Mouse (Mus musculus): ENCODE measurements around the gene Tns2.

Tns2 gene

DNA sequence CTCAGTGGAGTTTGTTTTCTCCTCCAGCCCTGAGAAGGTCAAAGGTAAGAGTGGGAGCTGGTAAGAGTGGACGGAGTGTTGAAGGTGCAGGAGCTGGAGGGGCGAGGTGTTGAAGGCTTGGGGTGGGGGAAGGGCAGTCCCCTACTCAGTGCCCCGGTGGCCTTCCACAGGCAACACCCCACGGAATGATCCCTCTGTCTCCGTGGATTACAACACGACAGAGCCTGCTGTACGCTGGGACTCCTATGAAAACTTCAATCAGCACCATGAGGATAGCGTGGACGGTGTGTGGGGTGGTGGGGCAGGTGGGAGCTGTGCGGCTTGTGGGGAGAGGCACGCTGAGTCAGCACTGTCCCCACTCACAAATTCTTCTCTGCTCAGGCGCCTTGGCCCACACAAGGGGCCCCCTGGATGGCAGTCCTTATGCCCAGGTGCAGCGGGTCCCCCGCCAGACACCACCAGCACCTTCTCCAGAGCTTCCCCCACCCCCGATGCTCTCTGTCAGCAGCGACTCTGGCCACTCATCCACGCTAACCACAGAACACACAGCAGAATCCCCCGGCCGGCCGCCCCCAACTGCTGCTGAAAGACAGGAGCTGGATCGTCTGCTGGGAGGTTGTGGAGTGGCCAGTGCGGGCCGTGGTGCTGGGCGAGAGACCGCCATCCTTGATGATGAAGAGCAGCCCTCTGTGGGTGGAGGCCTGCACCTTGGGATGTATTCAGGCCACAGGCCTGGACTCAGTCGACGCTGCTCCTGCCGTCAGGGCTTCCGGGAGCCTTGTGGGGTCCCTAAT, 10.7 kb downstream of the Tns2 start:
- no peak for DNase-seq (ENCODE audit: low read depth)

DNA sequence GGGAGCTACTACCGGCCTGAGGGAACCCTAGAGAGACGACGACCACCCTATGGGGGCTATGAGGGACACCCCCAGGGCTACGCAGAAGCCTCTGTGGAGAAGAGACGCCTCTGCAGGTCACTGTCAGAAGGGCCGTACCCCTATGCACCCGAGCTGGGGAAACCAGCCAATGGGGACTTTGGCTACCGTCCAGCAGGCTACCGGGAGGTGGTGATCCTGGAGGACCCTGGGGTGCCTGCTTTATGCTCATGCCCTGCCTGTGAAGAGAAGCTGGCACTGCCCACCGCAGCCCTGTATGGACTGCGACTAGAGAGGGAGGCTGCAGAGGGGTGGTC, 11.2 kb downstream of the Tns2 start:
- no peak for DNase-seq (ENCODE audit: low read depth)

DNA sequence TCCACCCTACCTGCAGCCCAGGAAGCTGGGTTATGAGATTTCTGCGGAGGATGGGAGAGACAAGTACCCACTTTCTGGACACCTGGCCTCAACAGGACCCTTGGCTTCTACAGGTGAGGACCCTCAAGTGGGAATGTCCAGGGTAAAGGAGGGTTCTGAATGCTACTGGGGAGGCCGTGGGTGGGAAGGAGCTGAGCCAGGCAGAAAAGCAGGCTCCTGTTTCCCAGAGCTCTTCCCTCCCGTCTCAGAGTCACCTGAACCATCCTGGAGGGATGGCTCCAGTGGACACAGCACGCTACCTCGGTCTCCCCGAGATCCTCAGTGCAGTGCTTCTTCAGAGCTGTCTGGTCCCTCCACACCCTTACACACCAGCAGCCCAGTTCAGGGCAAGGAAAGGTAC, 12.0 kb downstream of the Tns2 start:
- DNase-seq (ENCODE audit: low read depth) = no peak

DNA sequence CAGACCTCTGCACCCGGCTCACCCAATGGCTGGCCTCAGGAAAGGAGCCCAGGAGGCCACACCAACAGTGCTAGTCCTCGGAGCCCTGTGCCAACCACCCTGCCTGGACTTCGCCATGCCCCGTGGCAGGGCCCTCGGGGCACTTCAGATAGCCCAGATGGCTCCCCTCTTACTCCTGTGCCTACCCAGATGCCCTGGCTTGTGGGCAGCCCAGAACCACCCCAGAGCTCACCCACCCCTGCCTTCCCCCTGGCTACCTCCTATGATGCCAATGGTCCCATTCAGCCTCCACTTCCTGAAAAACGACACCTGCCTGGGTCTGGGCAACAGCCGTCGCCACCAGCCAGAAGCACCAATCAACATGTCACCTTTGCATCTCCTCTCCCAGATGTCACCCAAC, 12.6 kb downstream of the Tns2 start:
- no peak for DNase-seq (ENCODE audit: low read depth)

DNA sequence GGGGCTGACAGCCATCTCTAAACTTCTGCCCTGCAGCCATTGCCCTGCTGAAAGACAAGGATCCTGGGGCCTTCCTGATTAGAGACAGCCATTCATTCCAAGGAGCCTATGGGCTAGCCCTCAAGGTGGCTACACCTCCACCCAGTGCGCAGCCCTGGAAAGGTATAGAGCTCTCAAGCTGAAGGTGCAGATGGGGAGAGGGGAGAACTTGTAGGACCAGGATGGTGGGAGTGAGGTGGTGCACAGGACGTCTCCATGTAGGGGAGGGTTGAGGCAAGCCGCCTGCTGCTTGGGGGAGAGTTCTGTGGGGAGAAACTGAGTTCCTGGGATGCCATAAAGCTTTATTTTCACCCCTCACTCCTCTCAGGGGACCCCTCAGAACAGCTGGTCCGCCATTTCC, 13.5 kb downstream of the Tns2 start:
- no peak for DNase-seq (ENCODE audit: low read depth)

DNA sequence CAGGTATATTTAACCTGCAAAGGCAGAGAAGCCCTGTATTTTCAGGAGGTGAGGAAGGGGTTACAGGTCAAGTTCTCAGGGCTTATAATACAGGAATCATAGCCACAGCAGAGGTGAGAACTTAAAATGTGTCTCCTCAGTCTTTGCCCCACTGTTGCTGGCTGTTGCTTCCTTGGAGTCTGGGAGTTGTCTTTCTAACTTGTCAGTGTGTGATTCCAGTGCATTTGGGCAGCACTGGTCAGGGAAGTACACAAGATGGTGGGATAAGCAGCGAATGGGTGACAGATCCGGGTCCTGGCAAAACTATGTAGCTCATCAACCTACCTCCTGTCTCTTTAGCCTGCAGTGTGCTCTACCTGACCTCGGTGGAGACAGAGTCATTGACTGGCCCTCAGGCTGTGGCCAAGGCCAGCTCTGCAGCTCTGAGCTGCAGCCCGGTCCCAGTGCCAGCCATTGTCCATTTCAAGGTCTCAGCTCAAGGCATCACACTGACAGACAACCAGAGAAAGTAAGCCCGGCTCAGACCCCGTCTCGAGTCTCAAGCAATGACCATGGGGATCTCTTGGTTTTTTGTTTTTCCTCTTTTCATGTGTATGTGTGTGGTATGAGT, 14.5 kb downstream of the Tns2 start:
- no peak for DNase-seq (ENCODE audit: low read depth)

- DNase-seq (ENCODE audit: low read depth) = peak; percentile 74
Measured at GRCm38 (mm10) chr15:102115731-102116231, 15.6 kb downstream of the Tns2 start.

GRCm38 (mm10) chr15:102116753-102117415, 16.7 kb downstream of the Tns2 start:
- no peak for DNase-seq (ENCODE audit: low read depth)

DNA sequence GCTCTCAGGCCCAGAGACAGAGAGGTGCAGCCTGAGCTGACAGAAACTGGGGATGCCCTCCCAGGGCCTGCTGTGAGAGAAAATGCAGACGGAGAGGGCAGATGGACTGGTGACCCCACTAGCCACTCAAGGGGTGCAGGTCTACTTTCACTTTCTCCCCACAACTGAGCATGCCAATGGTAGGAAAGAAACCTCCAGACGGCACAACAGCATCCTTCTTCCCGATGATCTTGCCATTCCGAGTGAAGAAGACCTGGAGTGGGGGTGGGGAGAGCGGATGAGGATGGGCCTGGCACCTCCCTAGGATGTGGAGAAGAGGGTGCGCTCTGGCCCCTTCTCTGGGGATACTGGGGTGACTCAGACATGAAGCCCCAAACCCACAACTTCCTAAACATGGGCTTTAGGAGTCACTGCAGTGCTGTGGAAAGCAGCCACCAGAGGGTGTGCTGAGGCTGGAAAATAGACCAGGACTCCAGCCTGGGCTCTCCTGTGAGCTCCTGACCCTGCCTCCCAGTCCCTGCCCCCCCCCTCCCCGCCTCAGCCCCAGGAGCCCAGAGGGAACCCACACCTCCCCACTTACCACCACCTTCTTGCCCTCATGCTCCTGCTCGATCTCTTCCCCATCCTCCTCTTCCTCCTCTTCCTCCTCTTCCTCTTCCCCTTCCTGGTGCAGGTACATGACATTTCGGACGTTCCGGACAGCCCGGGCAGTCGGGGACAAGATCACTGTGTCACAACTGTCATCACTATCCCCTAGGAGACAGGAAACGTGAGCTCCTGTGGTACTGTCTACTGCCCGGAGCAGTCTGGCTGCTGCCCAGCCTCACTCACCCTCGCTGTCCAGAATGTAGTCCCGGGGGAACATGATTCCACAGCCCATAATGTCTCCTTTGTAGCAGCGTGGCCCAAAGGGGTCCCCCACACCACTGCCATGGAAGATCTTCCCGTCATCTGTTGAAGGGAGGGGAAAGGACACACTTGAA, 17.5 kb downstream of the Tns2 start:
- DNase-seq (ENCODE audit: low read depth) = no peak

DNA sequence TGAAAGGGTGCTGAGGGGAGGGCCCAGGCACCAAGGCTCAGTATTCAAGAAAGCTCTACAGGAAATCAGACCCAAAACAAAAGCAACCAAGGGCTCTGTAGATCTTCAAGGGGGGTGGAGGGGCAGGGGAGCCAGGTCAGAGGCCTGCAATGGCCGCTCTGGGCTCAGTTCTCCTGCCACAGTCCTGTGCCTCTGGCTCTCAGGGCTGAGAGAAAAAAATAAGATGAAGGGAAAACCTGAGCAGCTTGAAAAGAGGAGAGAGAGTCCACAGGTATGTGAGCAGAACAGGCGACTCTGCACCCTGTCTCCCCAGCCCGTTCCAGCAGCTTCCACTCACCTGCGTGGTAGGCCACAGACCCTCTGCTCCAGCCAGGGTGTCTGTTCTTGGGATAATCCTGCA, 18.4 kb downstream of the Tns2 start:
- no peak for DNase-seq (ENCODE audit: low read depth)

- no peak for DNase-seq (ENCODE audit: low read depth)
Measured at GRCm38 (mm10) chr15:102119121-102119830, 19.1 kb downstream of the Tns2 start.

- no peak for DNase-seq (ENCODE audit: low read depth)
Measured at GRCm38 (mm10) chr15:102119831-102120170, 19.6 kb downstream of the Tns2 start.

DNA sequence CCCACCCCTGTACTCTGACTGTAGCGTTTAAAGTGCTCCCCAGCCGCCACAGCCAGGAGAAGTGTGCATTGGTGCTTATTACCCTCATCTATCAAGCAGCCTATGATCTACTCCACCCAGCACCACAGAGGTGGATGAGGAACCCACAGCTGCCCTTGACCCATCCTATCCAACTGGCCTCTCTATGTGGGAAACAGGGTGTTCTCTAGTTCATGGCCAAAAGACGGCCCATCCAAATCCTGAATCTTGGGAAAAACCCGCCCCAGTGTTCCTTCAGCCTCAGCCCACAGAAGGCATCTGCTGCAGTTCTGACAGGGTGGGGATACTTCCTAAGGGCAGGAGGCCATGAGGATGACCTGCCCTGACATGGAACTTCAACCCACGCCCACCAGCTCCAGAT, 20.3 kb downstream of the Tns2 start:
- DNase-seq (ENCODE audit: low read depth) = no peak

DNA sequence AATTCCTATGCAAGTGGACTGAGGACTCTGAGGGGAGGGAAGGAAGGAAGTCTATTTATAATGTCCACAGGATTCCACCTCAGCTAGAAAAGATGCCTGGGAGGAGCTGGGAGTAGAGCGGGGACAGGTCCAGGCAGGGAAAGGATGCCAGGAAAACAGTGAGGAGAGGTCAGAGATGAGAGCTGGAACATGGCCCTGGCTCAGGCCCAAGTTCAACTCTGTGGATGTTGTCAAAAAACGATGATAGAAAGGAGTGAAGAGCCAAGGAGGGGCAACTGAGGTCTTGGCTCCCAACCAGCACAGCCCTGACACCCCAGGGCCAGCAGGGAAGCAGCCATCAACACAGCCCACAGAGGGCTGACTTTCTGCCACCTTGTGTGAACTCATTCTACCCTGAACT, 26.1 kb downstream of the Tns2 start:
- no peak for DNase-seq (ENCODE audit: low read depth)

GRCm38 (mm10) chr15:102133314-102133713, 33.1 kb downstream of the Tns2 start:
- no peak for DNase-seq (ENCODE audit: low read depth)

DNA sequence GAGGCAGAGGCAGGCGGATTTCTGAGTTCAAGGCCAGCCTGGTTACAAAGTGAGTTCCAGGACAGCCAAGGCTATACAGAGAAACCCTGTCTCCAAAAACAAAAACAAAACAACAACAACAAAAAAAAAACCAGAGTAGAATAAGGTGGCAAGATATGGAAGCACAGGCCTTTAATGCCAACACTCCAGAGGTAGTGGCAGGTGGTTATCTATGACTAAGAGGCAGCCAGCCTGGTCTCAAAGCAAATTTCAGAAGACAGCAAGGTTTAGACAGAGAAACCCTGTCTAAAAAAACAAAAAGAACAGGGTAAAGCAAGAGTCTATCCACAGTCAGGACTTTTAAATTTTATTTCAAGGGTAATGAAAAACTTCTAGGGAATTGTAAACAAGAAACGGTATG, 34.5 kb downstream of the Tns2 start:
- no peak for DNase-seq (ENCODE audit: low read depth)

GRCm38 (mm10) chr15:102135522-102136128, 35.4 kb downstream of the Tns2 start:
- no peak for DNase-seq (ENCODE audit: low read depth)

DNA sequence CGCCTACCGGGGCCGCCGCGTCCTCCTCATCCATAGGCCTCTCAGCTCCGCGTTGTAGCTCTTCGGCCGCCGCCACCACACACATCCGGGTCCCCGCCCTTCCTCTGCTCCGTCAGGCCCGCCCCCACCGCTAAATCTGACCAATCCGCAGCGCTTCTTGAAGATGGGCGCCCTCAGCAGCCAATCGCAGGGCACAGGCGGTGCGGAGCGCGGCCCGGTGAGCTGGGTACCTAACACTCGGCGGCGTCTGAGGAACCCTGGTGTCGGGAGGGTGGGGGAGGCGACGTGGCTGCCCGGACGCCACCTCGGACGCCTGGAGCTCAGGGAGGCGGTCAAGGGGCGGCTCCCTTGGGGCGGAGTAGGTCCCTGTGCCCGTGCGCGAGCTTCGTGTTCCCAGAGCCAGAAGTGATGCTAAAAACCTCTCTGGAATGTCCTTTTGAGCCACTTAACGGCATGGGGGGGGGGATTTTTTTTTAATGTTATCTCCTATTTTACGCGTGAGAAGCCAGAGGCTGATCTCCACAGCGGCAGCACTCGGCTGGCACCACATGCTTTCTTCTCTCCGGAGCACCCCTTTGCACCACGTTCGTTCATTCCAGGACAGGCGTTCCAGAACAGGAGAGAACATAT, 36.0 kb downstream of the Tns2 start, which contains the start of gene Spryd3:
Spryd3 (minus strand) TSS at position 106 of the 630 bp plus-strand sequence.
- peak; percentile 99 for DNase-seq (ENCODE audit: low read depth)

DNA sequence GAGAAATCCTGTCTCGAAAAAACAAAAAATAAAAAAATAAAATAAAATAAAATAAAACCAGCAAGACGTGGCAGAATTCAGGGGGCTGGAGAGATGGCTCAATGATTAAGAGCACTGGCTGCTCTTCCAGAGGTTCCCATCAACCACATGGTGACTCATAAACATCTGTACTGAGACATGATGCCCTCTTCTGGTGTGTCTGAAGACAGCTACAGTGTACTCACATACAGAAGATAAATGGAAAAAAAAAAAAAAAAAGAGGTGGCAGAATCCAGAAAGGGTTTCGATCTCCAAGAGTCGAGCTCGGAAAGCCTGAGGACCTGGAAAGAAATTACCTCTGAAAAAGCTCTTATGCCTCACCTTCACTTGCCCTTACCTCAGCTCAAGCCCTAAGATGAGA, 40.9 kb downstream of the Tns2 start:
- no peak for DNase-seq (ENCODE audit: low read depth)
